Mouse (Mus musculus) c-Kit-positive CD71-positive TER-119-negative erythroid progenitor cells, embryonic 14.5 days (primary cell): ENCODE results near the gene Spcs1.
A peak's percentile ranks its signal among the peaks of the same experiment; 100 is the strongest.

ENCODE experiments used
- DNase-seq: peaks from one replicate; pipeline ENCODE4 v3.0.0-alpha.2; 2013; ENCODE audit warnings: low read depth

Gene Spcs1

DNA sequence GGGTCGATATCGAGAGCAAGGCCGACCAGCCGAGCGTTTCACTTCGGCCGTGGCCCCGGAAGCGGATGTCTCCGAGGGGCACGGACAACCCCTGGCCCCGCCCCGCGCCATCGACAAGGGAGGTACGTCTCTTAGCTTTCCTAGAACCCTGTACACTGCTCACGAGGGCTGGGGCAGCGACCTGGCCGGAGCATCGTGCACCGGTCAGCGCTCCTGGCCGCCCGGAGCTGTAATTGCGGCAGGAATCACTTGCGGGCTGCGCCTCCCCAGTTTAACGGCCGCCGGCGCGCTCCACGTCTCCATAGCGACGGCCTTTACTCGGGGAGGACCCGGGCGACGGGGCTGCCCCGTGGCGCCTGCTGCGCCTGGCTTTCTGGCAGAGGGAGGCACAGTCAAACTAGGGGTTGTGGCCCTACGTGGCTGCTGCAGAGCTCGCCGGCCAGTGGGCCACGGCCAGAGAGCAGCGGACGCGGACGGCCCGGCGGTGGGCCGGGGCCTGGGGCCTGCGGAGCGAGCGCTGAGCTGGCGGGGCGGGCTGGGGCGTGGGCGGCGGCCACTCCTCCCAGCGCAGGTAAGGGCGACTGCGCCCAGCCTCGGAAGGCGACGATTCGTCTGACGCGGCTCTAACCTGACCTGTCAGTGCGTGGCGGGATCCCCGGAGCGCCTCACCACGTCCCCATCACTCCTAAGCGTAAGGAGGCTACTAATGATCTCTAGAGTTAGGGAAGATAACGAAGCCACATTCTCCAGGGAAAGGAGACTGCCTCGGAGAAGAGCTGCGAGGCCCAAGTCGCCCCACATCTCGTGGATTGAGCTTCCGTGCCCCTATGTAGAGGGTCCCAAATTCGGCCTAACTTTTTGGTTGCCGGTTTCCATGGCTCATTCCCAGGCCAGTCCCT is at the start of gene Spcs1, which contains the start of gene Glt8d1:
TSS of gene Spcs1 (minus strand) at position 366 of the 899 bp plus-strand sequence.
TSS of gene Glt8d1 (plus strand) at position 94 of the 899 bp plus-strand sequence.
- DNase-seq, result no peak

DNA sequence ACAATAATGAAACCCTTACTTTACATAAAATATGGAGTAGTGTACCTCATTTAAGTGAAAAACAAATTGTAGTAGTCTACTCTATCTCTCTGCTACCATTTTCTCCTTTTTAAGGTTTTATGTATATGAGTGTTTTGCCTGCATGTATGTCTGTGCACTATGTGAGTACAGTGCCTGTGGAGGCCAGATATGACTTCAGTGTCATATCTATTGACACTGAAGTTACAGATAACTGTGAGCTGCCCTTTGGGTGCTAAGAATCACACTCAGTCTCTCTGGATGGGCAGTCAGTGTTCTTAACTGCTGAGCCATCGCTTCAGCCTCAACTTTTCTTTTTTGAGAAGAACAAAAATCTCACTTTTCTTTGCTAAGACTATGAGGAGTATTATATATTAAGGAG is 44.3 kb upstream of the Spcs1 start:
- DNase-seq, result peak; percentile 76

DNA sequence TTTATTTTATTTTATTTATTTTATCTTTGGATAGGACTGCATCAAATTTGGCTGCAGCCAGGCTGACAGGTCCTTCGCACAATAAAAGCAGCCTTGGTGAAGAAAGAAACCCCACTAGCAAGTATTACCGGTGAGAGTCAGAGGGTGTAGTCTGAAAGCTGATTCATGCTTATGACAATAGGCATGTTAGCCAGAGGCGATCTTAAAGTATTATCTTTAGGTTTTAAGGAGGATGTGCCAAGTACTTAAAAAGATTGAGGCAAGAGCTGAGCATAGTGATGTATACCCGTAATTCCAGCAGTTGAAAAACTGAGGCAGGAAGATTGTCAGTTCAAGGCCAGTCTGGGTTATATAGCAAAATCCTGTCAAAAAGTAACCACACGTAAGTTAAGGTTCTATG is 43.8 kb upstream of the Spcs1 start:
- peak; percentile 25 for DNase-seq

DNA sequence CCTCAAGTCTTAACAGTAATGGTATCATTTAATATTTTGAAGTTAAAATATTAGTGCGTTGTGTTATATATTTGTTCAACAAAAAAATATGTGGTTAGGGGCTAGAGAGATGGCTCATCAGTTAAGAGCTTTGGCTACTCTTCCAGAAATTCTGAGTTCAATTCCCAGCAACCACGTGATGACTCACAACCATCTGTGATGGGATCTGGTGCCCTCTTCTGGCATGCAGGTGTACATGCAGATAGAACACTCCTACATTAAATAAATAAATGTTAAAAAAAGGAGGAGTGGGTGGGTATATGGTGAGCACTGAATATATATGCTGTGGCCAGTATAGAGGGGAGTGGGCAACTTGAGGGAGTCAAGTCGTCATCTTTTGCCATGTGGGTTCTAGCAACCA is 24.3 kb upstream of the Spcs1 start:
- no peak for DNase-seq

DNA sequence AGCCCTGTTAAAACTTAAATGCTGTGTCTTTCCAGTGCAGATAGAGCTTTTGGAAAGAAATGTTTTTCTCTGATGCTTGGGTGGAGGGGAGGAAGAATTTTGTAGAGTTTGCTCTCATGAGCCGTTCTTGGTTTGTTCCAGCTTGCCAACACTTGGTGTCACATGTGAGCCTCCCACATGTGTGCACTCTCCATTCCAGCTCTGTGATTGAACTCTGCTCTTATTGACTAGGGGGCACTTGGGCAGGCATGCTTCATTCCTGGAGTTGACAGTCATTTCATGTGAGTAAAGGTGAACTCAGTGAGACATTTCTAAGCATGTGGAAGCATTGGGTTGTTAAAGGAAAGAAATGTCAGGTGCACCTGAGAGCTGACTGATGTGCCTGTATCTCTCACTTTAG is 21.1 kb upstream of the Spcs1 start:
- no peak for DNase-seq

DNA sequence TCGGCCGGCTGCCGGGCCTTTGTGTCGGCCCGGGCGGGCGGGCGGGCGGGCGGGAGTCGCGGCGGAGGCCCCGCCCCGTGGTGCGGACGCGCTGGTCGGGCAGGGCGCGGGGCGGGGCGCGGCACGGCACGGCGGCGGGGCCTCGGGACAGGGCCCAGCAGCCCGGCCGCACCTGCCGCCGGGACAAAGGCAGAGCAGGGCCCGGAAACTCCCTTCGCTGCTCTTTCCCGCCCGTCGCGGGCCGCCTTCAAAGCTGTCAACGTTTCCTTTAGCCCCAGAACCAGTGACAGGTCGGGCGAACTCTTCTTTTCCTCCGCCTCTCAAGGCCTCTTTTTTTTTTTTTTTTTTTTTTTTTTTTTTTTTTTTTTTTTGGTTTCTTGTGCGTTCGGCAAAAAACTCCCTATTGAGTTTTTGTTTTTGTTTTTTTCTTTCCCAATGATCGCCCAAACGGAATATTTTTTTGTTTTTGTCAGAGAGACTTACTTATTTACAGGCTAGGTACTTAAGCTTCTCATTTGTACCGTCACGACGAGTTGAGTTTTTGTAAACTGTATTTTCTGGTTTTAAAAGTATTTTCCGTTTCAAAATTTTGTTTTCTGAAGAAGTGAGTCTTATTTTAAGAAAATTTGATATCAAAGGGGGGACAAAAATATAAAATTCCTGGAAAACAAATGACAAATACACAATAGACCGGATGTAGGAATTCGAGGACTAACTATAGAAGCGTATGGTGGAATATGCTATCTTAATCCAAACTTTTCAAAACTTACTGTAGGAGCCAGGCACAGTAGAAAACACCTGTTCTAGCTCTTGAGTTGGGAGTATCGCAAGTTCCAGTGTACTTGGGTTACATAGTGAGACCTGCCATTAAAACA is 18.1 kb upstream of the Spcs1 start:
- DNase-seq, result peak; percentile 77

DNA sequence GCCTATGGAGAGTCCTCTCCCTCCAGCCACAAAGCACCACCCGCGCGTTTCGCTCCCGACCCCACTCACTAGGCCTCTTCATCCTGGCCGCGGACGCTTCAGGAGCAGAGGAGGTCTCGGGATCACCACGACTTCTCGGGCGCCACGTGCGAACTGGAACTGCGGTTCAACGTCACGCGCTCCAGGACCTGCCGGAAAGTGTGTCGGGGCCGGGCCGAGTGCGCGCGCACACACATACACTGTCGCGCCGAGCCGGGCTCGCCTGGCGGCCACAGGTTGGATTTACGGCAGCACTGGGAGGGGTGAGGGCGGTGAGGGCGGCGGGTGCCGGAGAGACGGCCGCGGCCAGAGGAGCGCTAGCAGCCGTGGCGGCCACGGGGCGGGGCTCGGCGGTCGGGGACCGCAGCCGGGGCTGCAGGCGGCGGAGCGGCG is 17.4 kb upstream of the Spcs1 start, which contains the start of the genes Pbrm1 and Gnl3:
TSS of gene Pbrm1 (plus strand) at position 279 of the 432 bp plus-strand sequence.
TSS of gene Gnl3 (minus strand) at position 293 of the 432 bp plus-strand sequence.
- DNase-seq, result peak; percentile 89

DNA sequence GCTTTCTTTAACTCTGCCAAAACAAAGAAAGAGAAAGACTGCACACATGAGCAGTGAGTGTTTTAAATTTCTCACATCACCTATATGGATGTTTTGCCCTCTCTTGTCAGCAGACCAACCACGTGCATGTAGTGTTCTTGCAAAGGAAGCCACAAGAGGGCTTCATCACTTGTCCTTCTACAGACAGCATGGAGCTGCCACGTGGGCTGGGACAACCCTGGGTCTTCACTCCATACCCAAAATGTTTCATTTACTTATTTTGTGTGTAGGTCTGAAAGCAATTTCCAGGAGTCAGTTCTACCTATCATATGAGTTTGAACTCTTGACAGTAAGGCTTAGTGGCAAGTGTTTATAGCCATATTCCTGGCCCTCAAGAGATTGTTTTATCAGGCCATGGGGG is 16.4 kb upstream of the Spcs1 start:
- DNase-seq, result no peak

DNA sequence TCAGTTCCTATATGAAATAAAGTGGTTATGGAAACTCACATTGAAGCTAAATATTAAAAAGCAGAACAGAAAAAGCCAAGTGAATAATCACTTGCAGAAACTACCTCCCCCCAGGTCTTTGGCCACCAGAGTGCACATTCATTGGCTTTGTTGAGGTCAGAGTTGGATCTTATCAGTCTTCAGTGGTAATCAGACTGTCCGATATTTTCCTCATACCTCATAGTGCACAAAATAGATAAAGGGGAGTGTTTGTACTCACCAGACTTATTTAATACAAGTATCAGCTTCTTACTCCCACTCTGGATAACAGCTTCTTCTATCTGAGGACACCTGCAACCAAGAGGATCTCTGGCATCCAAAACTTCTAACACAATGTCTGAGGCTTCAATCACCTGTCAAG is 14.6 kb upstream of the Spcs1 start:
- no peak for DNase-seq

DNA sequence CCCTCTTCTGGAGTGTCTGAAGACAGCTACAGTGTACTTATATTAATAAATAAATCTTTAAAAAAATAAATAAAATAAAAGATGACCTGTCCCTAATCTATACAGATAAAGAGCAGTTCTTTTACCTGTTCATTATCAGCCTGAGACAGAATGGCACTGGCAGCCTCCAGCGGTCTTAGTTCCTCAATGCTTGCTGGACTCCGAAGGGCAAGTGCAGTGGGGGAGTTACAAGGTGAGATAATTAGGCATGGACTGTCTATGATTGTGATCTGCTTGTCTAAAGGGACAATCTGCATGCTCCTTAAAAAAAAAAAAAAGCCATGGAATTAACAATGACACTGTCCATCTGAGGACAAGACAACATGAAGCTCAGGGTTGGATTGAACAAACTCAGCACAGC is 12.5 kb upstream of the Spcs1 start:
- no peak for DNase-seq

DNA sequence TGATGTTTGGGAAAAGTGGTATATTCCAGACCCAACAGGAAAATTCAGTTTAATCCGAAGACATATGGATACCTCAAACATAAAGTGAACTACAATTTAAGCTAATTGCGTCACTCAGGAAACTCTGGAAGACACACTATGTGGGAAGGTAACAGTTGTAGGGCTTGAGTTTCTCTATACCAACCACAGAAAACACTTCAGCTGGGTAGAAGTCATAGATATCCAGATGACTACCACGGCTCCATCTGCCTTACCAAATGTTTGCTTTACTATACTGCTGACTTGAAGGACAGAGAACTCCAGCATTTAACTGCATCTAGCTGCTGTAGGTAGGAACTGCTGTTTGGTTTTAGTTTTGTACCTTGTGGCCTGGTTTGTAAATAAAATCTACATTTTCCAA is 10.1 kb upstream of the Spcs1 start:
- no peak for DNase-seq

DNA sequence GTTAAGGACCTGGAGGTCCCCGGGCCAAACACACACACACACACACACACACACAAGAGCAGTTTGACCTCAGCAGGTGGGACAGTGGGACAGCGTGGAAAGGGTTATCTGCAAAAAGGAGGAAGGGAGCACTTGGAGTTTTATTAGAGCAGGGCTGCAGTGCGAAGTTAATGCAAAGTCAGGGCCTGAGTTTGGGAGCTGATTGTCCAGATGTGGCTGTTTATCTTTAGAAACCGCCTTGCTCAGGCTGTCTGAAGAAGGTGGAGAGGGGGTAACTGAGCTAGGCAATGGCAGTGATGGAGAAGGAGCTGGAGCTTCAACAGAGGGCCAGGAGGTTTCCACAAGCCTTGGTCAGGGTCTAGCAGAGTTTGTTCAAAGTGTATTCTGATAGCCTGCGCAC is 5.3 kb upstream of the Spcs1 start:
- DNase-seq, result no peak

DNA sequence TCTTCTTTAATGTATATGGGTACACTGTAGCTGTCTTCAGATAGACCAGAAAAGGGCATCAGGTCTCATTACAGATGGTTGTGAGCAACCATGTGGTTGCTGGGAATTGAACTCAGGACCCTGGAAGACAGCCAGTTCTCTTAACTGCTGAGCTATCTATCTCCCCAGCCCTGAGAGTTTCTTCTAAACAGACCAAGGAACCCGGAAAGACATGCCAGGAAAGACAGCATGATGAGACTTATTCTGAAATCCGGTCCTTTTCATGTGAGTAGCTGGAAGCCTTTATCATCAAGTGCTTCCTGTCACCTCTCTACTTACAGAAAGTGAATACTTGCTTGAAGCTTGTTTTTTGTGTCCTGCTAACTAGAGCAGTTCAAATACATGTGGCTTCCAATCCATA is 3.1 kb upstream of the Spcs1 start:
- no peak for DNase-seq

DNA sequence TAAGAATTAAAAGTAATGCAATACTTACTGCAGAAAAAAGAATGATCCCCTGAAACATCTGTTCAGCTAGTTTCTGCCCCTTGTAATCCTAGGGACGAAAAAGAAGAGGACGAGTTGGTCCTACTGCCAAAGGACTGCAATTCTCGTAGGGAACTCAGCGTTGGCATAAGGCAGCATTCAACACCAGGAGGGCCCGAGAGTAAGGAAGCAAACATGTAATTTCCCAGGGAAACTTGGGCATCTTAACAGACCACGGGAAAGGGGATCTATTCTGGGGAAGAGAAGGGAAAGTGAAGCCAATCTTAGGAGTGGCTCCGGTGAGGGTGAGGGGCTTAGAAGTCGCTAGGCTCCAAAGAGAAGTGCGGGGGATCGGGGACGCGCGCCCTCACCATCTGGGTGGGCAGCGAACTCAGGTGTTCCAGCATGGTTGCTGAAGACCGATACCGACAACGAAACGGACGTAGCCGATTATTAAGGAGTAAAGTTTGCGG is 611 bp downstream of the Spcs1 start:
- DNase-seq, result no peak

DNA sequence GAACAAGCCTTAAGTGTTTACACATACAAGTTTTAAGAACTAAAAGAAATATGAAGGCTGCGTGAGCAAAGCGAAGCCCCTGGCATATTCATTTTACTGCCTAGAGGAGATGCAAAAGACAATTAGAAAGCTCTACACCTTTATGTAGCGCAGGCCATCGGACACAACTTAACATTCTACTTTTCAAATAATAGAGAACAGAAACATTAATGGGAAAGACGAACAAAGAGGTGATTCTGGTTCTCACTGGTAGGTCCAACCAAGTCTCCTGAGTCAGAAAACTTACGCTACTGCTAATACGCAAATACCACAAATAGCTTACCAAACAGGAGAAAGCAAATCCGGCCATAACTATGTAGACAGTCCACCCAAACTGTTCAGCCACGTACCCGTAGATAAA is 1.1 kb downstream of the Spcs1 start:
- DNase-seq, result no peak

DNA sequence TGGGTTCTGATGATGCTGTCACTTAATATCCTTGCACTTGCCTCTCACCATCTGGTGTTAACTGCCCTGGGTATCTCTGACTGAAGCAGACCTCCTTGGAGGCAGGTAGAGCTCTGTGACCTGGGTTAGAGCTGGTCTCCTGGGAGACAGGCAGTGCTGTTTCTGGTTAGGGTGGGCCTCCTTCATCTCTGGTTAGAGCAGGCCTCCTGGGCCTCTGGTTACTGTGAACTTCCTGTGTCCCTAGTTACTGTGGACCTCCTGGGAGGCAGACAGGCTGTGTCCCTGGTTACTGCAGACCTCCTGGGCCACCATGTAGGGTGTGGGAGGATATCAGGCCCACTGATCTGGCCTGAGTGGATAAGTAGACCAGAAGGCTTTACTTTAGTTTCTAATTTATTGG is 5.1 kb downstream of the Spcs1 start:
- DNase-seq, result no peak

DNA sequence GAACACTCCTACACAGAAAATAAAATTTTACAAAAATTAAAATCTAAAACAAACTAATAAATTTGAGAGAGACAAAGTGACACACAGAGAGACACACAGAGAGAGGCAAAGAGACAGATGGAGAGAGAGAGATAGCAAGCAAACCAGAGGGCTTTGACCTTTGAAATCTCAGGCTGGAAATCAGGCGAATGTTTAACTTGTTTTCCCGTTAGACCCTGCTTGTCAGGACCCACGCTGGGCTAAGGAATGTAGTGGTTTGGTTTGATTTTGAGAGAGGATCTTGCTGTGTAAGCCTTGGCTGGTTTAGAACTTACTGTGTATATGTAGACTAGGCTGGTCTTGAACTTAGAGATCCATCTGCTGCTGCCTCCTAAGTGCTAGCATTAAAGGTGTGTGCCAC is 25.2 kb downstream of the Spcs1 start:
- no peak for DNase-seq

DNA sequence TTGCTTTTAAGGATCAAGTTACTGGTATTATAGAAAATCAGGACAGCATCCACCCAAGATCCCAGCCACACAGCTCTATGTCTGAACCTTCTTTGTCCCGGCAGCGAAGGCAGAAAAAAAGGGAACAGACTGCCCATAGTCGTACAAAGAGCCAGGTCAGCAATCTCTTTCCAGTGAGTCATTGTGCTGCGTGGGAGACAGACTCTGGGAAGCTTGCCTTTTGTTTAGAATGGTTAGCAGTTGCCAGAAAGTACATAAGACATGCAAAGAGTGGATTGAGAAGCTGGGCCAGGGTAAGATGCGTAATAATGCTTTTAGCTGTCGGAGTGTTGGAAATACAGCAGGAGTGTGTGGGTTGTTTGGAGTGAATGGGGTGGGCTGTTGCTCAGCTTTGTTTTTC is 27.3 kb downstream of the Spcs1 start:
- DNase-seq, result no peak

DNA sequence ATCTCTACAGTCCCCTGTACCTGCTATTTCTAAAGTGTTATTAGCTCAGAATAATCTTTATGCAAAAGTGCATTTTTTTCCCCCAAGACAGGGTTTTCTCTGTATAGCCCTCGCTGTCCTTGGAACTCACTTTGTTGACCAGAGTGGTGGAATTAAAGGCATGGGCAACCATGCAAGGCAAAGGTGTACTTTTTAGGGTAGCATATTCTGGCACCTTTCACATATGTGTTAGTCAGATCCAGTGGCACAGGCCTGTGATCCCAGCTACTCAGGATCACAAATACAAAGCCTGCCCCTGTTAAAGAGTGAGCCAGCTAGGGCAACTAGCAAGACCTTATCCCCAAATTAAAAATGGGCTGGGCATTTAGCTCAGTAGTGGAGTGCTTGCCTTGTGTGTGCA is 41.1 kb downstream of the Spcs1 start:
- no peak for DNase-seq

DNA sequence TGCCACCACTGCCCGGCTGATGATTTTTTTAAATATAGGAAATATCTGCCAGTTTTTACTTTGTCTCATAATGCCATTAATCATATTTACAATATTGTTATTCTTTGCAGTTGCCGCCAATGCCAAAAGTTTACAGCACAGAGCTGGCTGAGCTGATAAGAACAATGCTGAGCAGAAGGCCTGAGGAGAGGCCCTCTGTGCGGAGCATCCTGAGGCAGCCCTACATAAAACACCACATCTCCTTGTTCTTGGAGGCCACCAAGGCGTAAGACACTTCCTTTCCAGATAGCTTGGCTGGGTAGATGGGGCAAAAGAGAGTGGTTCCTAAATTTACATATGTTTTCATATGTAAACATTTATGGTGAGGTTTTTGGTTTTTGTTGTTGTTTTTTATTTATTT is 42.4 kb downstream of the Spcs1 start:
- peak; percentile 16 for DNase-seq

DNA sequence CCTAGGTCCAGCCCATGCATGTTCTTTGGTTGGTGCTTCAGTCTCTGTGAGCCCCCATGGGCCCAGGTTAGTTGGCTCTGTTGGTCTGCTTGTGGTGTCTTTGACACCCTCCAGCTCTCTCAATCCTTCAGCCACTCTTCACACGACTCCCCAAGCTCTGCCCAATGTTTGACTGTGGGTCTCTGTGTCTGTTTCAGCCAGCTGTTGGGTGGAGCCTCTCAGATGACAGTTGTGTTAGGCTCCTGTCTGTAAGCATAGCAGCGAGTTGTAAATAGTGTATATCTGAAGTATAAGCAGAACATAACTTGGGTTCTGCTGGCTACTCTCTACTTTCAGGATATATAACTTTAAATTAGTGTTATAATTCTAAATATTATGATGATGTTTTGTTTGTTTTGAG is 43.0 kb downstream of the Spcs1 start:
- peak; percentile 10 for DNase-seq

DNA sequence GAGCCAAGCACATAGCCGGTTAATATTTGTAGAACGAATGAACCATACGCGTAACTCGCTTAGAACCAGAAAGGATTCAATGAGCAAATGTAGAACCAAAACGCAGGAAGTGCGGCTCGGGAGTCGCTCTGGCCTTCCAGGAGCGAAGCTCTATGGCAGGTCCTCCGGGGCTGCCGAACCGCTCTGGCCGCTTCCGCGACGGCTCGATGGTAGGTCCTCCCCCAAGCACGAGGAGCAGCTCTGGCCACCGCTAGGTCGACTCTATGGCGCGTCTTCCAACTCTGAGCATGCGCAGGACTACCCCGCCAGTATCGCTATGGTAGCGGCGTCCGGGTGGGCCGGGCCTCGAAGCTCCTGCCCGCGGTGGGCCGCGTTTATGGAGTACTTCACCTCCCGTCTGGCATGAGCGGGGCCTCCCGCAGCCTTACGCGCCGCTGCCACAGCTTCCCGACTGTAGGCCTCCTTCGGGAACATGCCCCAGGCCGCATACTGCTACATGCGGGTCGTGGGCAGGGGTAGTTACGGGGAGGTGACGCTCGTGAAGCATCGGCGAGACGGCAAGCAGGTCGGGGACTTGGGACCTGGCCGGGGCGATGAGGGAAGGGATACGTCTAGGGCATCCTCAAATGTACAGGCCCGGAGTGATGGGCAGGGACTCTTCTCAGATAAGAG is 50.2 kb downstream of the Spcs1 start, which contains the start of gene Nek4:
TSS of gene Nek4 (plus strand) at position 224 of the 672 bp plus-strand sequence.
- peak; percentile 87 for DNase-seq
